Comparison of ENCODE assay signal across 8 mouse cellular contexts in genomic region chr11:52167126-52167525, GRCm38 (mm10). TPM values are rescaled to one million over a fixed set of nuclear protein-coding genes. Genes with fewer than 3 reads are reported as not detected.
DNase-seq lines count a peak whose midpoint lies in the region; ATAC-seq lines count a peak whose summit lies in the region.

No protein-coding gene starts in this region.

- no peak overlapping the region for H3K27ac ChIP-seq in hindbrain, embryonic 12.5 days
- H3K27ac ChIP-seq in hindbrain, embryonic 14.5 days = no peak overlapping the region
- H3K27ac ChIP-seq in heart, embryonic 16.5 days (ENCODE audit: low read length) = no peak overlapping the region
- no peak overlapping the region for H3K27ac ChIP-seq in limb, embryonic 10.5 days
- no peak overlapping the region for H3K27ac ChIP-seq in midbrain, embryonic 16.5 days (ENCODE audit: low read length)

- no peaks in the 10 kb centered on the region for H3K36me3 ChIP-seq in hindbrain, embryonic 12.5 days
- H3K36me3 ChIP-seq in hindbrain, embryonic 14.5 days (replicated peaks; ENCODE audit: control insufficient read depth, insufficient read depth) = no peaks in the 10 kb centered on the region
- H3K36me3 ChIP-seq in heart, embryonic 16.5 days (ENCODE audit: control insufficient read depth, insufficient read depth) = no peaks in the 10 kb centered on the region
- no peaks in the 10 kb centered on the region for H3K36me3 ChIP-seq in limb, embryonic 10.5 days
- H3K36me3 ChIP-seq in midbrain, embryonic 16.5 days (ENCODE audit: control insufficient read depth, insufficient read depth, low read length) = no peaks in the 10 kb centered on the region

- WGBS in hindbrain, embryonic 12.5 days = under 1% methylated on average over 21 of the region's 21 CpGs
- WGBS in hindbrain, embryonic 14.5 days = 2% methylated on average over 21 of the region's 21 CpGs
- 1% methylated on average over 21 of the region's 21 CpGs for WGBS in heart, embryonic 16.5 days
- WGBS in limb, embryonic 10.5 days = 2% methylated on average over 21 of the region's 21 CpGs
- WGBS in midbrain, embryonic 16.5 days = 2% methylated on average over 21 of the region's 21 CpGs

- no peak overlapping the region for H3K4me2 ChIP-seq in hindbrain, embryonic 12.5 days (replicated peaks)
- H3K4me2 ChIP-seq in hindbrain, embryonic 14.5 days (replicated peaks) = no peak overlapping the region
- peak overlapping the region; percentile 88 for H3K4me2 ChIP-seq in heart, embryonic 16.5 days (ENCODE audit: low read depth, low read length)
- 0 out of 2 replicates have a peak overlapping the region, but pooled peaks have one; percentile 12 for H3K4me2 ChIP-seq in midbrain, embryonic 16.5 days (ENCODE audit: low read length)

- no peak for DNase-seq in hindbrain, embryonic 14.5 days (ENCODE audit: low spot score)
- peak; percentile 25 to 55 for DNase-seq in cerebellum, postnatal 25 days
- DNase-seq in limb, embryonic 10.5 days (ENCODE audit: low spot score) = peak; percentile 54
- DNase-seq in spleen, postnatal 10 days (ENCODE audit: low spot score in 2 of 2) = no peak
- DNase-seq in ovary, postnatal 10 days (ENCODE audit: low spot score) = no peak

- H3K9me3 ChIP-seq in hindbrain, embryonic 12.5 days (replicated peaks) = no peaks in the 10 kb centered on the region
- no peaks in the 10 kb centered on the region for H3K9me3 ChIP-seq in hindbrain, embryonic 14.5 days (ENCODE audit: control insufficient read depth, low read length)
- H3K9me3 ChIP-seq in heart, embryonic 16.5 days (replicated peaks; ENCODE audit: control insufficient read depth, low read length) = no peaks in the 10 kb centered on the region
- no peaks in the 10 kb centered on the region for H3K9me3 ChIP-seq in limb, embryonic 10.5 days (replicated peaks)
- no peaks in the 10 kb centered on the region for H3K9me3 ChIP-seq in midbrain, embryonic 16.5 days (replicated peaks; ENCODE audit: control insufficient read depth, low read length, poor library complexity, severe bottlenecking)

- ATAC-seq in hindbrain, embryonic 12.5 days (ENCODE audit: low FRiP score) = no peak
- no peak for ATAC-seq in hindbrain, embryonic 14.5 days (ENCODE audit: low FRiP score)
- no peak for ATAC-seq in heart, embryonic 16.5 days (replicated peaks; ENCODE audit: extremely low read depth, insufficient read depth, low FRiP score)
- ATAC-seq in midbrain, embryonic 16.5 days = no peak

- no peaks in the 10 kb centered on the region for H3K4me1 ChIP-seq in hindbrain, embryonic 12.5 days
- no peaks in the 10 kb centered on the region for H3K4me1 ChIP-seq in hindbrain, embryonic 14.5 days (replicated peaks; ENCODE audit: control insufficient read depth, insufficient read depth, low read length)
- H3K4me1 ChIP-seq in heart, embryonic 16.5 days (ENCODE audit: control insufficient read depth, insufficient read depth, low read length) = no peaks in the 10 kb centered on the region; the same call in 1 of the 2 replicates
- H3K4me1 ChIP-seq in limb, embryonic 10.5 days = peaks cover 17% of the 10 kb centered on the region
- 0 out of 2 replicates have a peak, but pooled peaks cover 2% of the 10 kb centered on the region for H3K4me1 ChIP-seq in midbrain, embryonic 16.5 days (ENCODE audit: control insufficient read depth, insufficient read depth, low read length)

- no peak overlapping the region for H3K9ac ChIP-seq in hindbrain, embryonic 12.5 days
- H3K9ac ChIP-seq in hindbrain, embryonic 14.5 days = no peak overlapping the region
- H3K9ac ChIP-seq in heart, embryonic 16.5 days (ENCODE audit: low read length) = no peak overlapping the region
- no peak overlapping the region for H3K9ac ChIP-seq in midbrain, embryonic 16.5 days (ENCODE audit: low read depth, low read length)

- H3K27me3 ChIP-seq in hindbrain, embryonic 12.5 days = peaks cover 56% of the 10 kb centered on the region
- peaks cover 47% of the 10 kb centered on the region for H3K27me3 ChIP-seq in hindbrain, embryonic 14.5 days (ENCODE audit: control insufficient read depth, insufficient read depth, low read length)
- H3K27me3 ChIP-seq in heart, embryonic 16.5 days (ENCODE audit: control insufficient read depth, insufficient read depth, low read length) = peaks cover 14% of the 10 kb centered on the region
- H3K27me3 ChIP-seq in limb, embryonic 10.5 days (ENCODE audit: low read depth, poor library complexity, severe bottlenecking) = peaks cover 80% of the 10 kb centered on the region
- peaks cover 13% of the 10 kb centered on the region for H3K27me3 ChIP-seq in midbrain, embryonic 16.5 days (ENCODE audit: control insufficient read depth, insufficient read depth, low read depth, low read length)

- H3K4me3 ChIP-seq in hindbrain, embryonic 12.5 days = 0 out of 2 replicates have a peak overlapping the region, but pooled peaks have one; percentile 41
- no peak overlapping the region for H3K4me3 ChIP-seq in hindbrain, embryonic 14.5 days (replicated peaks; ENCODE audit: low read length)
- H3K4me3 ChIP-seq in heart, embryonic 16.5 days (ENCODE audit: low read length) = peak overlapping the region; percentile 64
- no peak overlapping the region for H3K4me3 ChIP-seq in limb, embryonic 10.5 days
- H3K4me3 ChIP-seq in midbrain, embryonic 16.5 days (ENCODE audit: low read depth, low read length) = no peak overlapping the region

RNA-seq across cellular contexts. Expression of gene Olfr1373, which starts 21.8 kb away (rescaled TPM):
- not detected in 2 replicates for polyA plus RNA-seq in hindbrain, embryonic 12.5 days (2016; fragmentation: Nextera tagmentation; extraction: Ambion mirVana)
- polyA plus RNA-seq in hindbrain, embryonic 14.5 days (2014; fragmentation: Nextera tagmentation; extraction: Ambion mirVana) = not detected in 2 replicates
- polyA plus RNA-seq in heart, embryonic 16.5 days (2015; fragmentation: Nextera tagmentation; extraction: Ambion mirVana) = not detected in 2 replicates
- not detected in 2 replicates for polyA plus RNA-seq in limb, embryonic 10.5 days (2016; fragmentation: Nextera tagmentation; extraction: Ambion mirVana)
- polyA plus RNA-seq in midbrain, embryonic 16.5 days (2015; fragmentation: Nextera tagmentation; extraction: Ambion mirVana) = not detected in 2 replicates

RNA-seq across cellular contexts. Expression of gene Olfr1371, which starts 46.7 kb away (rescaled TPM):
- not detected in 2 replicates for polyA plus RNA-seq in hindbrain, embryonic 12.5 days (2016; fragmentation: Nextera tagmentation; extraction: Ambion mirVana)
- not detected in 2 replicates for polyA plus RNA-seq in hindbrain, embryonic 14.5 days (2014; fragmentation: Nextera tagmentation; extraction: Ambion mirVana)
- not detected in 2 replicates for polyA plus RNA-seq in heart, embryonic 16.5 days (2015; fragmentation: Nextera tagmentation; extraction: Ambion mirVana)
- not detected in 2 replicates for polyA plus RNA-seq in limb, embryonic 10.5 days (2016; fragmentation: Nextera tagmentation; extraction: Ambion mirVana)
- polyA plus RNA-seq in midbrain, embryonic 16.5 days (2015; fragmentation: Nextera tagmentation; extraction: Ambion mirVana) = not detected in 2 replicates

Comparison
In these comparisons a context has a peak if more than half of its experiments do, and no peak if none do; other contexts are left out.
1. H3K4me3 ChIP-seq: peak in hindbrain, embryonic 12.5 days (single experiment) and heart, embryonic 16.5 days (single experiment); none in hindbrain, embryonic 14.5 days (single experiment), limb, embryonic 10.5 days (single experiment) and midbrain, embryonic 16.5 days (single experiment).
2. H3K4me2 ChIP-seq: peak in heart, embryonic 16.5 days (single experiment) and midbrain, embryonic 16.5 days (single experiment); none in hindbrain, embryonic 12.5 days (single experiment) and hindbrain, embryonic 14.5 days (single experiment).
3. DNase-seq: peak in cerebellum, postnatal 25 days (2 of 2) and limb, embryonic 10.5 days (single experiment); none in hindbrain, embryonic 14.5 days (single experiment), spleen, postnatal 10 days (0 of 2) and ovary, postnatal 10 days (single experiment).